Mouse (Mus musculus) erythroblast, embryonic 14.5 days (primary cell): ENCODE data around the gene Stil. TPM values are rescaled to one million over a fixed set of nuclear protein-coding genes. Genes with fewer than 3 reads are reported as not detected.

Experiments used
- H3K27me3 ChIP-seq: 2 replicates; pipeline ENCODE4 v1.6.1; 2012; ENCODE audit warnings: inconsistent platforms; ENCODE audit not compliant: control insufficient read depth
- H3K36me3 ChIP-seq: 2 replicates; pipeline ENCODE4 v1.6.1; 2012; ENCODE audit warnings: mild to moderate bottlenecking, inconsistent platforms; ENCODE audit not compliant: control insufficient read depth
- H3K4me1 ChIP-seq: 2 replicates; pipeline ENCODE4 v1.6.1; 2012; ENCODE audit warnings: inconsistent platforms; ENCODE audit not compliant: control insufficient read depth
- H3K4me3 ChIP-seq: replicated peaks from 2 replicates; pipeline ENCODE3; 2012; ENCODE audit warnings: moderate library complexity, mild to moderate bottlenecking, inconsistent platforms
- H3K9me3 ChIP-seq: 2 replicates; pipeline ENCODE4 v1.6.1; 2012; ENCODE audit warnings: low read length, inconsistent platforms, mixed read lengths; ENCODE audit not compliant: control insufficient read depth
- GATA1 ChIP-seq: IDR thresholded peaks from 2 replicates; pipeline ENCODE4 v1.6.1; 2012; ENCODE audit warnings: low read length, inconsistent platforms, mixed read lengths
- TAL1 ChIP-seq: IDR thresholded peaks from 3 replicates; pipeline ENCODE4 v1.6.1; 2012; ENCODE audit warnings: low read length, inconsistent platforms, mixed read lengths
- polyA plus RNA-seq: library from polyadenylated mRNA; stranded (reverse); fragments of >175 nt; gene quantifications from 2 replicates; pipeline ENCODE4 v1.2.3, GENCODE M21; 2012

Stil gene
- polyA plus RNA-seq, 1 experiment: 0.25 TPM

- Histone ChIP-seq H3K9me3 (no peaks in the 10 kb centered on the region), H3K4me3 (peak overlapping the region; percentile 99), H3K4me1 (peaks cover 50% of the 10 kb centered on the region), H3K36me3 (peaks cover 48% of the 10 kb centered on the region), H3K27me3 (peaks cover 48% of the 10 kb centered on the region)
- TF ChIP-seq TAL1 (no peak), GATA1 (no peak)
Observed at GRCm38 (mm10) chr4:115056921-115057673, 57.1 kb downstream of the Stil start.

GRCm38 (mm10) chr4:115057674-115058316 lies 57.8 kb downstream of the Stil start:
- no peaks in the 10 kb centered on the region for H3K9me3 ChIP-seq
- H3K4me1 ChIP-seq: peaks cover 49% of the 10 kb centered on the region
- TF ChIP-seq TAL1: no peak
- TF ChIP-seq GATA1: no peak
- H3K4me3 ChIP-seq: peak overlapping the region; percentile 99
- peaks cover 47% of the 10 kb centered on the region for H3K27me3 ChIP-seq
- peaks cover 55% of the 10 kb centered on the region for H3K36me3 ChIP-seq

GRCm38 (mm10) chr4:115058317-115058761 lies 58.4 kb downstream of the Stil start:
- no peak for TF ChIP-seq GATA1
- no peak for TF ChIP-seq TAL1
- H3K27me3 ChIP-seq: peaks cover 52% of the 10 kb centered on the region; the same call in 1 of the 2 replicates
- no peaks in the 10 kb centered on the region for H3K9me3 ChIP-seq
- peak overlapping the region; percentile 99 for H3K4me3 ChIP-seq
- H3K4me1 ChIP-seq: peaks cover 49% of the 10 kb centered on the region
- H3K36me3 ChIP-seq: peaks cover 60% of the 10 kb centered on the region

DNA sequence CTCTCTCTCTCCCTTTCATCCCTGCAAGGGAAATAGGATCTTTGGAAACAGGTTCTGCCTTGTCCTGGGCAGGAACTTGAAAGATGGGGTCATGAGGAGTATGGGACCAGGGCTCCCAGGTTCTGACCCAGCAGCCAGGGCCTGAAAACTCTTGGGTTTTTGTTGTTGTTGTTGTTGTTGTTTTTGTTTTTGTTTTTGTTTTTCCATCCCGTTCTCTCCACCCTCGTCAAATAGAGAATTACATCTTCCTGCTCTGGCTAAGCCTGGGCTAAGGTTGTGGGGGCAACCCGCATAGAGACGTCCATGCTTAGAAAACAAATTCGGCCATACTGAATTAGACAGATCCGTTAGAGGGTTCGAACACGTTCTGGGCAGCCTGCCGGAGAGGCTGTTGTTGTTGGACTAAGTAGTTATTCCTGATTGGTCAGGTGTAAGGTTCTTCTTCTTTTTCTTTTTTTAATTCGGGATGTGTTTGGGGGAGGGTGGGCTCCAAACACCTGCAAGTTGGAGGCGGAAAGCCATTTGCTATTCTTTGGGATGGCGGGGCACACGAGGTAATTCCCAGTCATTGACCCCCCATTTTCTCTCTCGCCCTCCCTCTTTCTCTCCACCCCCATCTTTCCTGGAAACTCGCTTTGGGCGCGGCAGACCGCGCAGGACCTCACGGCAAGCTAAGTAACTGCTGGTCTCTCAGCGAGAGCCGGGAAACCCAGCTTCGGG lies 59.1 kb downstream of the Stil start:
- Histone ChIP-seq H3K4me1 (peaks cover 50% of the 10 kb centered on the region), H3K36me3 (peaks cover 67% of the 10 kb centered on the region), H3K9me3 (no peaks in the 10 kb centered on the region), H3K27me3 (peaks cover 58% of the 10 kb centered on the region), H3K4me3 (peak overlapping the region; percentile 99)
- TF ChIP-seq TAL1 (no peak), GATA1 (no peak)

DNA sequence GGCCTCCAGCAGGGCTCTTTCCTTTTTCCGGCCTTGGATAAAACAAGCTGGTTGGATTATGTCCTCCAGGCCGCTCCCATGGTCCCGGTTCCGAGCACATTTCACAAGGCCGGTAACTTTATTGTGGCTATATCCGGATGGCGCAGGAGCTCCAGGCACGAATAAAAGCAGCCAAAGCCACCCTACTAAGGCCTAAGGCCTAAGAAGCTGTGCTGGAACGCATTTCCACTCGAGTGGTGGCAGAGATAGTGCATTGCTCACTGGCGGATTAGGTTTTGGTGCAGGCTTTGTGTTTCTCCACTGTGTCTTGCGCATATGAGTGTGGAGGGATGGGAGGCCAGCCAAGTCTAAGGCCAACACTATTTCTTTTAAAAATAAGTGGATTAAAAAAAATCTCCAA lies 59.9 kb downstream of the Stil start:
- TF ChIP-seq GATA1 (no peak), TAL1 (no peak)

DNA sequence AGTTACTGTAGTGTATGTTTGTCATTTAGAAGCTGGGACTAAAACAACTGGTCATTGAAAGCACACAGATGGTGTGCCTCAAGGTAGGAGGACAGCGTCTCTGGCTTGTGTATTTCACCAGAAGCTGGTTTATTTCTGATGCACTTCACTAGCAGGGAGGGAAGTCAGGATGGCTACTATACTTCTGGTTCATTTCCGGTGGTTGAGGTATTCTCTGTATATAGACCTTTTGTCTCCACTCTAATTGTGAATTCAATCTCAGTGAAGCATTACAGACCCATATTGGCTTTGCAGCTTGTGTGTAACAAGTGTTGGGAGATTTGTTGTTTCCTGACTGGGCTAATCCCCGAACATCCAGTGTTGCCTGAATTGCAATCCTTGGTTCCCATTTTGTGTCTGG lies 60.8 kb downstream of the Stil start:
- H3K4me3 ChIP-seq: peak overlapping the region; percentile 99
- peaks cover 49% of the 10 kb centered on the region for H3K4me1 ChIP-seq
- H3K9me3 ChIP-seq: no peaks in the 10 kb centered on the region
- TF ChIP-seq GATA1 (no peak), TAL1 (no peak)
- peaks cover 84% of the 10 kb centered on the region for H3K36me3 ChIP-seq
- H3K27me3 ChIP-seq: peaks cover 59% of the 10 kb centered on the region

More for the DNA sequence above, 59.9 kb downstream of the Stil start:
- Histone ChIP-seq H3K36me3 (peaks cover 75% of the 10 kb centered on the region), H3K4me1 (peaks cover 50% of the 10 kb centered on the region), H3K9me3 (no peaks in the 10 kb centered on the region), H3K27me3 (peaks cover 61% of the 10 kb centered on the region), H3K4me3 (peak overlapping the region; percentile 99)

DNA sequence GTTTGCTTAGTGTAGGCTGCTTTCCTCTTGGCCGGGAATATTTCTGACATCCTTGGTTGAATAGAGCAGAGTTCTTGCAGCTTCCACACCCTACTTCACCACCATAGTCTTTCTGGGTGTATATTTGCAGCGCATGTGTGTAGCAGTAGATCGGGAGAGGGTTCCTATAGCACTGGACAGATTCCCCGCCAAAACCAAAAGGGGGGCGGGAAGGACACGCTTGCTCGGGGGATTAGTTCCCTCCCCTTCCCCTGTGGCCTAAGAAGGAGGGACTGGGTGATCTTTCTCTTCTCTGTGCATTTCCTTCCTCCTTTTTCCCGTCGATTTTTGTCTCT lies 62.5 kb downstream of the Stil start:
- Histone ChIP-seq H3K27me3 (peaks cover 46% of the 10 kb centered on the region), H3K9me3 (no peaks in the 10 kb centered on the region), H3K4me1 (peaks cover 53% of the 10 kb centered on the region), H3K4me3 (peak overlapping the region; percentile 99), H3K36me3 (peaks cover 99% of the 10 kb centered on the region)
- TF ChIP-seq GATA1: no peak

GRCm38 (mm10) chr4:115062875-115063517 lies 63.0 kb downstream of the Stil start:
- Histone ChIP-seq H3K27me3 (peaks cover 42% of the 10 kb centered on the region), H3K4me1 (peaks cover 57% of the 10 kb centered on the region), H3K9me3 (no peaks in the 10 kb centered on the region), H3K4me3 (peak overlapping the region; percentile 99), H3K36me3 (peaks cover 99% of the 10 kb centered on the region)
- no peak for TF ChIP-seq GATA1
- TF ChIP-seq TAL1: no peak
